Mouse (Mus musculus): Measurements from ENCODE around the gene Dcaf15. TPM values are rescaled to one million over a fixed set of nuclear protein-coding genes. Genes with fewer than 3 reads are reported as not detected.

The Dcaf15 gene
- 10 to 100 TPM; 21.2 to 21.5 TPM for total RNA-seq (2021)
- long read RNA-seq, experiment 1, transcript Dcaf15-202 (13 exons, 2,199 nt): major isoform, 6 of 13 reads
- long read RNA-seq, experiment 1, partial matches to known transcripts: 4 of 13 reads
- long read RNA-seq, experiment 1, other reads (novel, unspliced or antisense): 3 of 13 reads
- long read RNA-seq, experiment 2, transcript Dcaf15-202 (13 exons, 2,199 nt): major isoform, 5 of 13 reads
- long read RNA-seq, experiment 2, partial matches to known transcripts: 2 of 13 reads
- long read RNA-seq, experiment 2, other reads (novel, unspliced or antisense): 6 of 13 reads

GRCm38 (mm10) chr8:84104697-84105609 lies at the start of gene Dcaf15:
Gene Dcaf15, minus strand, starts transcription at chr8:84104768.
- intact Hi-C loops (cut with DNase I): no loop called here
- DNase-seq (ENCODE audit: low spot score in 2 of 2): peak; percentile 97 to 99

GRCm38 (mm10) chr8:84149181-84149580 lies 44.6 kb upstream of the Dcaf15 start:
- DNase-seq (ENCODE audit: low spot score in 2 of 2): no peak
- intact Hi-C loops (cut with DNase I): no loop called here

DNA sequence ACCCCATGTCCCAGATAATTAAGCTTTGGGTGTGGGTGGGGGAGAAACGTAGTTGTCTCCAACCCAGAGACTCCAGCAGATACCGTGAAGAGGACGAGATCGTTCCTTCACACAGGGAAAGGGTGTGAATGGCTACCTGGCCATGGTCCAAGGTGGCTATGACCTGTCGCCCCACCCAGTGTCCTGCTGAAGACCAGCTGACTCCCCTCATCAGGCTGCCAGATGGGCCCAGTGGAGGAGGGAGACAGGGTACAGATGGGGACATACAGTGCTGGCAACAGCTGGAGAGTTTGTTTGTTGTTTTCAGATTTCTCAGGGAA lies 43.9 kb upstream of the Dcaf15 start:
- no peak for DNase-seq (ENCODE audit: low spot score in 2 of 2)
- intact Hi-C loops (cut with DNase I): no loop called here

- peak; percentile 95 to 97 for DNase-seq (ENCODE audit: low spot score in 2 of 2)
- intact Hi-C loops (cut with DNase I): no loop called here
Measured at GRCm38 (mm10) chr8:84147769-84148530, 43.4 kb upstream of the Dcaf15 start, which contains the start of the genes Cc2d1a and 4930432K21Rik. Gene Cc2d1a, minus strand, starts transcription at chr8:84147936. Gene 4930432K21Rik, plus strand, starts transcription at chr8:84148025.

GRCm38 (mm10) chr8:84147324-84147766 lies 42.8 kb upstream of the Dcaf15 start:
- intact Hi-C loops (cut with DNase I): no loop called here
- DNase-seq (ENCODE audit: low spot score in 2 of 2): peak in 1 of 2 experiments; percentile 20

- intact Hi-C loops (cut with DNase I): no loop called here
- DNase-seq (ENCODE audit: low spot score in 2 of 2): no peak
Measured at GRCm38 (mm10) chr8:84144636-84145245, 40.2 kb upstream of the Dcaf15 start.

DNA sequence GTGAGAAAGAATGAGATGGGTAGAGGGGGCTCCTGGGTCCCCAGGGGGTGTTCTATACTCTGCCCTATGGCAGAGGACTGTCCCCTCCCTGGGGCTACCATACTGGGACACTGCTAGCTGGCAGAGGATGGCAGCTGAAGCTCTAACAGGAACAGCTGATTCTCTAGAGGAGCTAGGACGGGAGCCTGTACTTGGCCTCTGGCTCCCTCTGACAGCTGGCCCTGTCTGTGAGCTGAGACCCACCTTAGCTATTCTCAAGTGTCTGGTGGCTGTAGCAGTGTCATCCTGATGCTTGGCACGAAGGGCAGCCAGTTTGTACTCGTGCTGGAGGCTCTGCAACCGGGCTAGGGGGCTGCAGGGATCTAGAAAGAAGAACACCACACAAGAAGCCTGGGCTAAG lies 36.3 kb upstream of the Dcaf15 start:
- no peak for DNase-seq (ENCODE audit: low spot score in 2 of 2)
- intact Hi-C loops (cut with DNase I): no loop called here

- intact Hi-C loops (cut with DNase I): loop anchor here (5.0 kb wide), 1 partner anchor 41 kb away; no protein-coding TSS in a partner anchor
- DNase-seq (ENCODE audit: low spot score in 2 of 2): no peak
Measured at GRCm38 (mm10) chr8:84137848-84138247, 33.3 kb upstream of the Dcaf15 start.

DNA sequence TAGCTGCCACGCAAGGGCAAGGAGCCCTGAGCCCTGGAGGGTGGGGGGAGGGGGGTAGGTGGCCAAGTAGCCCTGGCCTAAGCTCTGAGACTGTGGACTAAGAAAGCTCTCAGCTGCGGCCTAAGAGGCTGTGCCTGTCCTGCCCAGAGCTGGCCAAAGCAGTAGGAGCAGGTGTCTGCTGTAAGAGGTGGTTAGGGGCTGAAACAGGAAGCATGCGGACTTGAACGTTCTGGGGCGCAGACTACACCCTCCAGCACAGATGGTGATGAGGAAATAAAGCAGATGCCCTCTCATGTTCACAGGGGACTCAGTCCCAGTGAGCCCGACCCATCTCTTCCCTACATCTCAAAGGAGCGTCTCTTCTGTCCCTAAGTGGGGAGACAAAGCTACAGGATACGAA lies 27.7 kb upstream of the Dcaf15 start:
- intact Hi-C loops (cut with DNase I): no loop called here

DNA sequence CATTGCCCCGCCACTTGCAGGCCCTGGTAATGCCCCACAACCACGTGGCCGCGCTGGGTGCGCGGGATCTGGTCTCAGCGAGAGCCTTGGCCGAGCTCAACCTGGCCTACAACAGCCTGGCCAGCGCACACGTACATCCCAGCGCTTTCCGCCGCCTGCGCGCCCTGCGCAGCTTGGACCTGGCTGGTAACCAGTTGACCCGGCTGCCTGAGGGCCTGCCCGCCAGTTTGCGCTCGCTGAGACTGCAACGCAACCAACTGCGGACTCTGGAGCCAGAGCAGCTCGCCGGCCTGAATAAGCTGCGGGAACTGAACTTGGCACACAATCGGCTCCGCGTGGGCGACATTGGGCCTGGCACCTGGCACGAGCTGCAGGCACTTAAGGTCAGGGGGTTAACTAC lies 26.2 kb upstream of the Dcaf15 start:
- no peak for DNase-seq (ENCODE audit: low spot score in 2 of 2)
- intact Hi-C loops (cut with DNase I): no loop called here

More for the DNA sequence above, 27.7 kb upstream of the Dcaf15 start:
- no peak for DNase-seq (ENCODE audit: low spot score in 2 of 2)

DNA sequence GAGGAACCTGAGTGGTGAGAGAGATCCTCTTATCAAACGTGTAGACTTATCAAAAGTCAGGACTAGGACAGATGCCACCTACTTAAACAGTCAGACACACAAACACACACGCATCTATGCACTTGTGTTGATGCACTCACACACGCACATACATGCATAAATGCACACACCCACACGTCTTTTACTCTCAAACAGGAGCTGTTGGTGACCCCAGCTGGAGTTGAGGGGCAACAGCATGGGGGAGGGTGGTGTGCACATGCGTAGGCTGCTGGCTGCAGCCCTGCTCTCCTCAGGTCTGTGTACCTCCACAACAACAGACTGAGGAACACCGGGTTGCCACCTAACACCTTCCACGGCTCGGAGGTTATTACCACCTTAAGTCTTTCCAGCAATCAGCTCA lies 23.7 kb upstream of the Dcaf15 start:
- no peak for DNase-seq (ENCODE audit: low spot score in 2 of 2)
- intact Hi-C loops (cut with DNase I): no loop called here

DNA sequence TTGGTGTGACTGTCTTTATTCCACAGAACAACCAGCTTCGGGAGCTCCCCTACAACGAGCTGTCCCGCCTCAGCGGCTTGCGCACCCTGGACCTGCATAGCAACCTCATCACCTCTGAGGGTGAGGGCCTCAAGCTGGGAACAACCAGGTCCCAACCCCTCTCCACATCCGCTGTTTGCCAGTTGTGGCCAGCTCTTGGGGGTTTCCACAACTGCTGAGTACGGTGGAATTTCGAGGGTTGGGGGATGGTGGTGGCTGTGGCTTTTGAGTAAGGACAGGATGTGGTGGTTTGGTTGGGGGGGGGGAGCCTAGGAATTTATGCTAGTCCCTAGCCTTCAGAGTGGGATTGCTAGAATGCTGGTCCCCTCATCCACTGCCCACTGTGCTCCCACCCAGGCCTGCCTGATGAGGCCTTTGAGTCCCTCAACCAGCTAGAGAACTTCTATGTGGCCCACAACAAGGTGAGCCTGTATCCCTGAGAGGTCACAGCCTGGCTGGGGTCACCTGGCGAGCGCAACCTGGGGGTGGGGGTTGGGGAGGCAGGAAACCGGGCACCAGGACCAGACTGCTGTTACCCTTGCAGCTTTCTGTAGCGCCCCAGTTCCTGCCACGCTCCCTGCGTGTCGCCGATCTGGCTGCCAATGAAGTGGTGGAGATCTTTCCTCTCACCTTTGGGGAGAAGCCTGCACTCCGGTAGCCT lies 22.8 kb upstream of the Dcaf15 start:
- intact Hi-C loops (cut with DNase I): no loop called here
- no peak for DNase-seq (ENCODE audit: low spot score in 2 of 2)

GRCm38 (mm10) chr8:84126742-84127141 lies 22.2 kb upstream of the Dcaf15 start:
- intact Hi-C loops (cut with DNase I): no loop called here
- DNase-seq (ENCODE audit: low spot score in 2 of 2): no peak

DNA sequence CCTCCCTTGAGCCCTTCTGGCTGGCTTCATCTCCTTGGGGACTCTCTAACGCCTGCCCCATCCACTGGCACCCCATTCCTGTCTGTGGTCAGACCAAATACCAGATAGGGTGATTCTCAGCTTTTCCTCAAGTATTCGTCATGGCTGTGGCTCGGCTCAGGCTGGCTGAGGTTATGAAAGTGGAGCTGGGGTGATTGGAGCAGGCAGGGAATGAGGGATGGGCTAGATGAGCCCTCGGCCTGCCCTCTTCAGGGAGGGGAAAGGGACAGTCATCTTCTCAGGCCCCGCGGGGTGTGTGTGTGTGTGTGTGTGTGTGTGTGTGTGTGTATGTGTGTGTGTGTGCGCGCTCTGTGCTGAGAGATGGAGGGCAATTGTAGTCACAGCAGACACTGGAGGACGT lies 21.1 kb upstream of the Dcaf15 start, which contains the start of gene Podnl1:
Gene Podnl1 (plus strand): TSS at position 334 of the 400 bp plus-strand sequence.
- intact Hi-C loops (cut with DNase I): no loop called here
- DNase-seq (ENCODE audit: low spot score in 2 of 2): no peak

- DNase-seq (ENCODE audit: low spot score in 2 of 2): no peak
- intact Hi-C loops (cut with DNase I): no loop called here
Measured at GRCm38 (mm10) chr8:84122151-84122550, 17.6 kb upstream of the Dcaf15 start.

DNA sequence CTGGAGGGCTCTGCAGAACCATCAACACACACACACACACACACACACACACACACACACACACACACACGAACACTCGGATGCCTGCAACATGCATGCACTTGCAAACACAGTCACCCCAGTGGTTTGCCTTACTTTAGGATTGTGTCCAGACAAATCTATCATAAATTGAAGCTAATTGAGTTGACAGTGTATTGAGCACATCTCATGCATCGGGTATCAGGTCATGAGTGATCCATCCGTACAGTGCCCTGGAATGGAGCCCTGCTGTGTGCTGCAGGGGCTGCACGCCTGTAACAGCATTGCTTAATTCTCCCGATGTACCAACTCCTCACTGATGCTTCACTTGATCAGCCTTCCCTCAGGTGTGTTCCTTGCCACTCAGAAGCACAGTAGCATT lies 11.1 kb upstream of the Dcaf15 start:
- DNase-seq (ENCODE audit: low spot score in 2 of 2): no peak
- intact Hi-C loops (cut with DNase I): no loop called here

DNA sequence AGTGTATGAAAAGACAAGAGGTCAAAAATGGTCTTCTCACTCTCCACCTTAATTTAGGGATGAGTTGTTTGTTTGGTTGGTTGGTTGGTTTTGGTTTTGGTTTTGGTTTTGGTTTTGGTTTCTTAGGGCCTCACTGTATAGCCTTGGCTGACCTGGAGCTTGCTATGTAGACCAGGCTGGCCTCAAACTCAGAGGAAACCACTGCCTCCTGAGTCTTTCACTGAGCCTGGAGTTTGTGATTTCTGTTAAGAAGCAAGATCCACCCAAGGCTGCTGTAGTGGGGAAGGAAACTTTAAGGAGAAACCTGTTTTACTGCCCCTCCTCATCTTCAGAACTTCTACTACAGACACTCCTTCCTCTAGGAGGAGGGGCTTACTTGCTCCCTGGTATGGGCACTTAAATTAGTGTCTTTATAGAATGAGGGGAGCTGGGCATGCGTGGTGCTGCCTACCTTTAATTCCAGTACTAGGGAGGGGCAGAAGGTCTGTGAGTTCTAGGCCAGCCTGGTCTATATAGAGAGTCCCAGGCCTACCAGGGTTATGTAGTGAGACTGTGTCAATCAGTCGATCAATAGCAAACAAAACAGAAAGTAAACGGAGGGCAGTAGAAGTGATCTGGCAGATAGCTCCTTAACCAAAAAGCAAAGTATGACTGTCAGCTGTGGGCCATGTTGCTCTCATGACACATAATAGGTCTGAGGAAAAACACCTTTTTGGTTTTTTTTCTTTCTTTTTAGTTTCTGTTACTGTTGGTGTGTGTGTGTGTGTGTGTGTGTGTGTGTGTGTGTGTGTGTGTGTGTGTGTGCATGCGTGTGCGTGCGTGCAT lies 1.9 kb upstream of the Dcaf15 start:
- DNase-seq (ENCODE audit: low spot score in 2 of 2): no peak
- intact Hi-C loops (cut with DNase I): no loop called here

DNA sequence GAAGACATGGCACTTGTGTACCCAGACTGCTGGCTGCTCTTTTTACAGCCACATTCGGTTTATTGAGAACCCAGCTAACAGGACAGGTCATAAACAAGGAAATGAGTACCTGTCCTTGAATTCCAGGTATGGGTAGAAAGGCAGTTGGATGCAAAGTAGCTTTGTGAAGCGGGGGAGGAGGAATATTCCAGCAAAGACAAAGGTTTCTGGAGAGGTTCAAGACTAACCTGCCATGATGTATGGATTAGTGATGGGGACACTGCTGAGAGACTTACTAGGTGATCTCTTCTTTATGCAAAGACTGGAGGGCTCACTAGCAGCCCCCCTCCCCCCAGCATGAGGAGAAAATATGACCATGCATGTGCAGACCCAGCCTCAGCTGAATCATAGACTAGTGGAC lies 1.1 kb upstream of the Dcaf15 start:
- DNase-seq (ENCODE audit: low spot score in 2 of 2): no peak
- intact Hi-C loops (cut with DNase I): no loop called here

Measured in left cerebral cortex, postnatal 14 days (tissue).